11 mouse cellular contexts compared by ENCODE assay signal in genomic region chr16:18339866-18340265, GRCm38 (mm10). TPM values are rescaled to one million over a fixed set of nuclear protein-coding genes. Genes with fewer than 3 reads are reported as not detected.
DNase-seq lines count a peak whose midpoint lies in the region; ATAC-seq and TF ChIP-seq lines count a peak whose summit lies in the region.
"Had no signal": no experiment of that assay in that cellular context is flagged by ENCODE, and none has a peak within 500 bp of the region (broad histone marks: within the 10 kb centered on the region; RNA-seq: fewer than 3 reads in every experiment).

No protein-coding gene starts in this region.

- peaks cover 13% of the 10 kb centered on the region for H3K36me3 ChIP-seq in heart, embryonic 12.5 days
- no peaks in the 10 kb centered on the region for H3K36me3 ChIP-seq in testis, adult 2 months (ENCODE audit: control insufficient read depth, insufficient read depth, low read length)

- ATAC-seq in heart, embryonic 12.5 days (ENCODE audit: insufficient number of reproducible peaks, low FRiP score), result no peak
- ATAC-seq in erythroid progenitor cell, adult 5-6 weeks (replicated peaks; ENCODE audit: low FRiP score, poor library complexity, severe bottlenecking), result no peak
- ATAC-seq: midbrain, embryonic 13.5 days had no signal

- no peak overlapping the region for H3K4me3 ChIP-seq in heart, embryonic 12.5 days
- no peak overlapping the region for H3K4me3 ChIP-seq in testis, adult 2 months (ENCODE audit: control insufficient read depth, low read depth, low read length)
- H3K4me3 ChIP-seq: hindbrain, embryonic 15.5 days; midbrain, embryonic 13.5 days had no signal

- TF ChIP-seq POLR2A in testis, adult 2 months (IDR thresholded peaks at IDR 0.05; ENCODE audit: control insufficient read depth, low read depth, low read length), result no peak

- no peaks in the 10 kb centered on the region for H3K9me3 ChIP-seq in heart, embryonic 12.5 days (replicated peaks)
- H3K9me3 ChIP-seq: hindbrain, embryonic 15.5 days; midbrain, embryonic 13.5 days had no signal

- H3K9ac ChIP-seq in heart, embryonic 12.5 days, result no peak overlapping the region
- H3K9ac ChIP-seq: hindbrain, embryonic 15.5 days; midbrain, embryonic 13.5 days had no signal

- H3K4me1 ChIP-seq in heart, embryonic 12.5 days (replicated peaks), result peaks cover 43% of the 10 kb centered on the region
- H3K4me1 ChIP-seq in testis, adult 2 months (ENCODE audit: control insufficient read depth, insufficient read depth, low read length), result peaks cover 10% of the 10 kb centered on the region

- intact Hi-C loops in heart, postnatal 36 days (cut with DNase I), result loop anchor here (10.0 kb wide), 2 partner anchors 415 to 535 kb away; partner anchors contain the start of genes Hira, Mrpl40 and Slc25a1

- 58% methylated on average over 1 of the region's 1 CpGs for WGBS in heart, embryonic 12.5 days

- DNase-seq in heart, adult 18-20 months, result peak; percentile 73 to 80
- no peak for DNase-seq in testis, postnatal 14 days (ENCODE audit: low spot score)
- DNase-seq in heart, postnatal 36 days, result peak; percentile 33 to 61
- DNase-seq in frontal cortex, postnatal 14 days (ENCODE audit: low spot score in 2 of 2), result no peak
- DNase-seq: kidney, postnatal 25 days; thymus, postnatal 14 days had no signal

- TF ChIP-seq CTCF in testis, adult 2 months (IDR thresholded peaks at IDR 0.05; ENCODE audit: control insufficient read depth, insufficient read depth, insufficient replicate concordance, low read depth, low read length), result no peak

- H3K27me3 ChIP-seq in heart, embryonic 12.5 days (replicated peaks), result no peaks in the 10 kb centered on the region
- H3K27me3 ChIP-seq in testis, adult 2 months (ENCODE audit: control insufficient read depth, insufficient read depth, low read length), result no peaks in the 10 kb centered on the region
- H3K27me3 ChIP-seq: hindbrain, embryonic 15.5 days; midbrain, embryonic 13.5 days had no signal

- H3K4me2 ChIP-seq in heart, embryonic 12.5 days, result no peak overlapping the region
- H3K4me2 ChIP-seq: hindbrain, embryonic 15.5 days; midbrain, embryonic 13.5 days had no signal

- no peak overlapping the region for H3K27ac ChIP-seq in heart, embryonic 12.5 days (ENCODE audit: poor library complexity, severe bottlenecking)
- peak overlapping the region; percentile 49; the same call in 1 of the 2 replicates for H3K27ac ChIP-seq in testis, adult 2 months (ENCODE audit: control insufficient read depth, insufficient read depth, low read depth, low read length)
- H3K27ac ChIP-seq: hindbrain, embryonic 15.5 days; midbrain, embryonic 13.5 days had no signal

RNA-seq across cellular contexts. Expression of gene Tango2, which starts 8.0 kb away (rescaled TPM):
- 100 to 1,000 TPM; 170 to 176 TPM for total RNA-seq in heart, adult 18-20 months (2021)
- polyA plus RNA-seq in heart, embryonic 12.5 days (2016; fragmentation: Nextera tagmentation; extraction: Ambion mirVana), result 48.4 and 50.3 TPM in 2 replicates
- 10.9 and 11.6 TPM in 2 replicates for polyA plus RNA-seq in testis, adult 2 months (2012; rRNA removed)
- total RNA-seq in heart, postnatal 36 days (2021), result 100 to 1,000 TPM; 152 to 177 TPM
- total RNA-seq in erythroid progenitor cell, adult 5-6 weeks (2015; ENCODE audit: low replicate concordance), result 61.3 and 62.5 TPM in 2 replicates
- 47.2 and 51.9 TPM in 2 replicates for total RNA-seq in erythroid progenitor cell, adult 5-6 weeks (2017; ENCODE audit: low replicate concordance)

RNA-seq across cellular contexts. Expression of gene Arvcf, which starts 8.1 kb away (rescaled TPM):
- 10 to 100 TPM; 13.1 to 15.1 TPM for total RNA-seq in heart, adult 18-20 months (2021)
- 32.5 and 36.9 TPM in 2 replicates for polyA plus RNA-seq in heart, embryonic 12.5 days (2016; fragmentation: Nextera tagmentation; extraction: Ambion mirVana)
- polyA plus RNA-seq in testis, adult 2 months (2012; rRNA removed), result 7.8 and 10.9 TPM in 2 replicates
- 10 to 100 TPM; 21.1 to 25.6 TPM for total RNA-seq in heart, postnatal 36 days (2021)
- total RNA-seq in erythroid progenitor cell, adult 5-6 weeks (2015; ENCODE audit: low replicate concordance), result 3.2 and 8.8 TPM in 2 replicates
- total RNA-seq in erythroid progenitor cell, adult 5-6 weeks (2017; ENCODE audit: low replicate concordance), result 6.2 and 22.0 TPM in 2 replicates

RNA-seq across cellular contexts. Expression of gene Dgcr8, which starts 50.8 kb away (rescaled TPM):
- 10 to 100 TPM; 10.9 to 12.4 TPM for total RNA-seq in heart, adult 18-20 months (2021)
- 24.0 and 24.9 TPM in 2 replicates for polyA plus RNA-seq in heart, embryonic 12.5 days (2016; fragmentation: Nextera tagmentation; extraction: Ambion mirVana)
- 23.3 and 28.9 TPM in 2 replicates for polyA plus RNA-seq in testis, adult 2 months (2012; rRNA removed)
- total RNA-seq in heart, postnatal 36 days (2021), result 10 to 100 TPM; 12.7 to 14.6 TPM
- total RNA-seq in erythroid progenitor cell, adult 5-6 weeks (2015; ENCODE audit: low replicate concordance), result 121 and 133 TPM in 2 replicates
- total RNA-seq in erythroid progenitor cell, adult 5-6 weeks (2017; ENCODE audit: low replicate concordance), result 138 and 218 TPM in 2 replicates

Comparison
In these comparisons a context has a peak if more than half of its experiments do, and no peak if none do; other contexts are left out.
1. DNase-seq: peak in heart, adult 18-20 months (2 of 2) and heart, postnatal 36 days (2 of 2); none in testis, postnatal 14 days (single experiment) and frontal cortex, postnatal 14 days (0 of 2).
2. RNA of gene Dgcr8, which starts 50.8 kb away (total RNA-seq): 121 to 218 TPM in erythroid progenitor cell, adult 5-6 weeks; 12.7 to 14.6 TPM in heart, postnatal 36 days and 10.9 to 12.4 TPM in heart, adult 18-20 months; every median in the first group is over 4 times any median in the second.